Mouse (Mus musculus): ENCODE measurements at regions not wholly inside any gene's neighbourhood (a gene's known extent, or its start where the extent isn't known, plus 50 kb on each side); places are given as distances from the start of the nearest gene placed in this dataset.
A peak's percentile ranks its signal among the peaks of the same experiment; 100 is the strongest.

DNA sequence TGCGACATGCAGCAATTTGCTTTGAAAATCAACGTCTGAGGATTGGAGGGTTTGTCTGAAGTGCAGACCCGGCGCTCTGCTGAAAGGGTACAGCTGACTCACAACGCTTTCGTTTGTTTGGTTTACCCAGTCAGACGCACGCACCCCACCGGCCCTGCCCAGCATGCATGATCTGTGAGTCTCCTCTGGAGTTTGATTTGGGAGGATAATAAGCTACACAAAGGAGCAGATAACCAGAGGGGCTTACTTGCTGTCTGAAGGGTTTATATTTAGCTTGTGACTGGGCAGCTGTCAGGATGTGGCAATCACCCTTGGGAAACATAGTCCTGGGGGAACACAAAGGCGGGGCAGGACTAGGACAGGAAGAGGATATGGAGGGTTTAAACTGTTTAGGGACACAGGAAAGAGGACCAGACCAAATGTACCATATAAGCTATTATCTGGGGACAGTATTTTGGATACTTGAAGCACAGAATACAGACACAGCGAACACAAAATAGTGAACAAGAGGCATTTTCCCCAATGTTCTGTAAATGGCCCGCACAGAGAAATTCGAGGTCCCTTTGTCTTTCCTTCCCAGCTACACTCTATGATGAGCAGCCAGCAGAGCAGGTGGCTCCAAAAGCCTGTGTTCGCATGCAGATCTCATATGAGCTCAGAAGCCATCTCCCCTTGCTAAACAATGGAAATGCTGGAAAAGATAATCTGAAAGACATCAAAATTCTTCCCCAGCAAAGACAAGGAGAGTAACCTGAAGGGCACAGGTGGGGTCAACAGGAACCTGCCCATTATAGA lies 81.1 kb downstream of the Pttg1 start:
- no peak for TF ChIP-seq CTCF (IDR thresholded peaks at IDR 0.05; ENCODE audit: low read depth)
- ATAC-seq (replicated peaks; ENCODE audit: low FRiP score, low read depth): no peak
- Histone ChIP-seq H3K27me3 (ENCODE audit: insufficient read depth, low read length) (no peaks in the 10 kb centered on the region), H3K4me2 (ENCODE audit: low read length) (no peak overlapping the region), H3K9me3 (replicated peaks; ENCODE audit: low read length) (no peaks in the 10 kb centered on the region), H3K9ac (ENCODE audit: low read depth, low read length) (no peak overlapping the region), H3K4me3 (replicated peaks; ENCODE audit: low read depth, low read length) (no peak overlapping the region), H3K36me3 (ENCODE audit: insufficient read depth, low read length) (no peaks in the 10 kb centered on the region), H3K4me1 (replicated peaks; ENCODE audit: insufficient read depth, low read length) (no peaks in the 10 kb centered on the region), H3K27ac (0 out of 2 replicates have a peak overlapping the region, but pooled peaks have one; percentile 8)
- DNase-seq (ENCODE audit: low spot score): no peak
- 48% methylated on average over 14 of the region's 14 CpGs for WGBS

DNA sequence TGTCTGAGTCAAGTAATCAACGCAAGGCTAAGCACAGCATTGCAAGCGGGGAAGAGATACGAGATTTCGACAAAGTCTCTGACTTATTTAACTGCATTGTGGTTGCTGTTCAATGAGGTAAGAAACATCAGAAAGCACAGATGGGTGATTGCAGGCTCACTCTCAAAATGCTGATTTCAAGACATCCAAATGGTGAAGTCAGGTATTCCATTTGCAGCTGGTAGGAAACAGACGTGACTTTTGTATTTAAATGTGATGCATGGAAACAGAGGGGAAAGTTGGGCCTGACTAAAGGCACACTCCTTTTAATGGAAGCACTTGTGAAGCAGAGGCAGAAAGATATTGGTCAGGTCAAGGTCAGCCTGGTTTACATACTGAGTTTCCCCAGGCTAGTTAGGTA lies 82.5 kb downstream of the Pttg1 start:
- WGBS: 80% methylated on average over 5 of the region's 5 CpGs
- H3K9me3 ChIP-seq (replicated peaks; ENCODE audit: low read length): no peaks in the 10 kb centered on the region
- TF ChIP-seq CTCF (IDR thresholded peaks at IDR 0.05; ENCODE audit: low read depth): no peak
- DNase-seq (ENCODE audit: low spot score) (no peak), ATAC-seq (replicated peaks; ENCODE audit: low FRiP score, low read depth) (no peak)
- no peak overlapping the region for H3K9ac ChIP-seq (ENCODE audit: low read depth, low read length)
- H3K36me3 ChIP-seq (ENCODE audit: insufficient read depth, low read length): no peaks in the 10 kb centered on the region
- no peak overlapping the region for H3K4me2 ChIP-seq (ENCODE audit: low read length)
- H3K27ac ChIP-seq: no peak overlapping the region
- H3K27me3 ChIP-seq (ENCODE audit: insufficient read depth, low read length): no peaks in the 10 kb centered on the region
- no peaks in the 10 kb centered on the region for H3K4me1 ChIP-seq (replicated peaks; ENCODE audit: insufficient read depth, low read length)
- H3K4me3 ChIP-seq (replicated peaks; ENCODE audit: low read depth, low read length): no peak overlapping the region

DNA sequence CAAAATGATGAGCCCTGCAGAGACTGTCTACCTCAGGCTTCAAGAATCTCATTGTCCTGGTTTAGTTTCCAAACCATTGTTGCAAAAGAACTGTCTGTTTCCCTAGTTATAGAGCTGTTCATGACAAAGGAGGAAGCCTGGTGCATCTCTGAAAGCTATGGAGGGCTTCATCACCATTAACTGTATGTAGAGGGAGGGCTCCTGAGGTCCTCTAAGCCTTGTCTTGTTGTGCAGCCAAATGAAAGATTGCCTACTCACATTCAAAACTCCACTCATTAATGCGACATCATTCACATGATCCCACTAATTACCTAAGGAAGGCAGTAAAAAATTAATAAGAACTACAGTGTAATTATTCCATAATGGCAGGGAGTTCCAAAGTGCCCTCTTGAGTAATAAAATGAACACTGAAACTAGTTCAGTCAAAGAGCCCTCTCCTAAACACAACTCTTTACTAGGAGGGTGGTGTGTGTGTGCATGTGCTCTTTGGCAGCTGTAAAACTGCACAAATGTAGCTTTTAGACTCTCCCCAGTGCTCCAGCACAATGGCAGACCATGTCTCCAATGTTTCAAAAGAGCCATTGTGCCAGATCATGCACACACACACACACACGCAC lies 87.6 kb downstream of the Pttg1 start:
- TF ChIP-seq CTCF (IDR thresholded peaks at IDR 0.05; ENCODE audit: low read depth): no peak
- ATAC-seq (replicated peaks; ENCODE audit: low FRiP score, low read depth): no peak

DNA sequence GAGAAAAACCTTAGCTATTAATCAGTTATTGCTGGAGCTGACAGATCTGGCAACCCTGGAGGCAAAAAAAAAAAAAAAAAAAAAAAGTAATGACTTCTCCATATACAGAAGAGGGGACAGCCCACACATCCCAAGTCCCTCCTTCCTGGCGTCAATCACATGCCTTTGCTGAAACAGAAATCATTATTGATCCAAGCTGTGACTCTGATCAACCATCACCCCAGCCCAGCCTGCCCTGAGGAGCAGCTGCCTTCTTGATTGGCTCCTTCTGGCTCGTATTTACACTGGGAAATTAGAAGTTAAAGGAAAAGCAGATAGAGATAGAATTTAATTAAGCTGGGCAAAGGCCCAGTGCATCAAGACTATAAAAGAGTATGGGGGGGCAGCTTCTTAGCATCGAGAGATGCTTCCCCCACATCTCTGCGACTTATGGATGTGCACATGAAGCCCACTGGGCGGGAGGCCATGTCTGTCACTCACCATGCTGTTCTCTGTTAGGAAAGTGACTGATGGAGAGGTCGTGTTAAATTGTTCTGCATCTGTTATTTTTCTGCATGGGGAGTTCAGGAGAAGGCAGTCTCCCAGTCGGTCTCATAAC lies 90.3 kb downstream of the Pttg1 start:
- Histone ChIP-seq H3K36me3 (ENCODE audit: insufficient read depth, low read length) (no peaks in the 10 kb centered on the region), H3K27ac (no peak overlapping the region), H3K9me3 (replicated peaks; ENCODE audit: low read length) (no peaks in the 10 kb centered on the region), H3K4me3 (replicated peaks; ENCODE audit: low read depth, low read length) (no peak overlapping the region), H3K9ac (ENCODE audit: low read depth, low read length) (no peak overlapping the region), H3K27me3 (ENCODE audit: insufficient read depth, low read length) (no peaks in the 10 kb centered on the region), H3K4me2 (ENCODE audit: low read length) (no peak overlapping the region), H3K4me1 (replicated peaks; ENCODE audit: insufficient read depth, low read length) (no peaks in the 10 kb centered on the region)
- DNase-seq (ENCODE audit: low spot score) (no peak), ATAC-seq (replicated peaks; ENCODE audit: low FRiP score, low read depth) (no peak)
- 67% methylated on average over 7 of the region's 7 CpGs for WGBS
- TF ChIP-seq CTCF (IDR thresholded peaks at IDR 0.05; ENCODE audit: low read depth): no peak

More for the DNA sequence above, 87.6 kb downstream of the Pttg1 start:
- Histone ChIP-seq H3K4me3 (replicated peaks; ENCODE audit: low read depth, low read length) (no peak overlapping the region), H3K27me3 (ENCODE audit: insufficient read depth, low read length) (no peaks in the 10 kb centered on the region), H3K4me2 (ENCODE audit: low read length) (no peak overlapping the region), H3K36me3 (ENCODE audit: insufficient read depth, low read length) (no peaks in the 10 kb centered on the region), H3K4me1 (replicated peaks; ENCODE audit: insufficient read depth, low read length) (no peaks in the 10 kb centered on the region), H3K27ac (no peak overlapping the region), H3K9ac (ENCODE audit: low read depth, low read length) (no peak overlapping the region), H3K9me3 (replicated peaks; ENCODE audit: low read length) (no peaks in the 10 kb centered on the region)
- 91% methylated on average over 2 of the region's 2 CpGs for WGBS
- DNase-seq (ENCODE audit: low spot score): no peak

DNA sequence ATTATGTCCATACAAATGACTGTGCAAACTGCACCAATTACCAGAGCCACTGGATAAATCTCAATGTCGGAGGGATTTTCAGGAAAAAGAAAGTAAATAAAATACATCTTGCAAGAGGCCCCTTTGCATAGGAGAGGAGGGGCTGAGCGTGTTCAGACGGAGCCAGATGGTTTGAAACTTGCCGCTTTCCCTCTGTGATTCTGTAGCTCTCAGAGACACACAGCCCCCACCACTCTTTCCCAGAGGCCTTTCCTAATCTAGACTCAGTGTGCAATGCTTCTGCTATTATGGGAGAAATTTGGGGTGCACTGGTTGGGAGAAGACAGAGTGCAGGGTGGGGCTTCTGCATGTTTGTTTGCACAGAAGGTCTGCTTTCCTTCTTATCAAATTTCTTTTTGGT lies 92.5 kb downstream of the Pttg1 start:
- Histone ChIP-seq H3K27ac (no peak overlapping the region), H3K9ac (ENCODE audit: low read depth, low read length) (no peak overlapping the region), H3K27me3 (ENCODE audit: insufficient read depth, low read length) (no peaks in the 10 kb centered on the region), H3K4me2 (ENCODE audit: low read length) (no peak overlapping the region), H3K9me3 (replicated peaks; ENCODE audit: low read length) (no peaks in the 10 kb centered on the region), H3K4me1 (replicated peaks; ENCODE audit: insufficient read depth, low read length) (no peaks in the 10 kb centered on the region), H3K36me3 (ENCODE audit: insufficient read depth, low read length) (no peaks in the 10 kb centered on the region), H3K4me3 (replicated peaks; ENCODE audit: low read depth, low read length) (no peak overlapping the region)
- ATAC-seq (replicated peaks; ENCODE audit: low FRiP score, low read depth) (no peak), DNase-seq (ENCODE audit: low spot score) (no peak)
- TF ChIP-seq CTCF (IDR thresholded peaks at IDR 0.05; ENCODE audit: low read depth): no peak
- WGBS: 77% methylated on average over 4 of the region's 4 CpGs

DNA sequence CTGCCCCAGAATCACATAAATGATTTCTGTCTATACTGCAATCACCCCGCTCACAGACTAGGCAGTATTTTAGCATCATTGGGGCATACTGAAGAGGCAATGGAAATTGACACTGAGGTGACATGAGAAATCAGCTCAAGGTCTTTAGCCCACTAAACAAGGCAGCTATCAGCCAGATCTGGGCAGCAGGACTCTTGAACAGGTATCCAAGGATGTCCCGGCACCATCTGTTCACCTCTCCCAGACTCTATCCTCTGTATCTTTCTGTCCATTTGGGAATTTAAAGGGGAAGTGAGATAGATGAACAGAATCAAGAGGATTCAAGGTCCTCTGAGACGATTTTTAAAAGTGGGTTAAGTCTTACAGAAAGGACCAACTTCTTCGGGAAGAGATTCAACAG lies 112.1 kb downstream of the Pttg1 start:
- no peaks in the 10 kb centered on the region for H3K36me3 ChIP-seq (ENCODE audit: insufficient read depth, low read length)
- H3K4me3 ChIP-seq (replicated peaks; ENCODE audit: low read depth, low read length): no peak overlapping the region
- no peak for TF ChIP-seq CTCF (IDR thresholded peaks at IDR 0.05; ENCODE audit: low read depth)
- WGBS: 90% methylated on average over 4 of the region's 4 CpGs
- no peaks in the 10 kb centered on the region for H3K27me3 ChIP-seq (ENCODE audit: insufficient read depth, low read length)
- DNase-seq (ENCODE audit: low spot score) (no peak), ATAC-seq (replicated peaks; ENCODE audit: low FRiP score, low read depth) (no peak)
- H3K4me1 ChIP-seq (replicated peaks; ENCODE audit: insufficient read depth, low read length): no peaks in the 10 kb centered on the region
- H3K9me3 ChIP-seq (replicated peaks; ENCODE audit: low read length): no peaks in the 10 kb centered on the region
- H3K4me2 ChIP-seq (ENCODE audit: low read length): no peak overlapping the region
- H3K27ac ChIP-seq: no peak overlapping the region
- no peak overlapping the region for H3K9ac ChIP-seq (ENCODE audit: low read depth, low read length)
